Mouse (Mus musculus): ENCODE data around the gene Gm10721. TPM values are rescaled to one million over a fixed set of nuclear protein-coding genes. Genes with fewer than 3 reads are reported as not detected.

The Gm10721 gene
- 2.4 and 8.2 TPM in 2 replicates for polyA plus RNA-seq (2012; ENCODE audit: low replicate concordance)

DNA sequence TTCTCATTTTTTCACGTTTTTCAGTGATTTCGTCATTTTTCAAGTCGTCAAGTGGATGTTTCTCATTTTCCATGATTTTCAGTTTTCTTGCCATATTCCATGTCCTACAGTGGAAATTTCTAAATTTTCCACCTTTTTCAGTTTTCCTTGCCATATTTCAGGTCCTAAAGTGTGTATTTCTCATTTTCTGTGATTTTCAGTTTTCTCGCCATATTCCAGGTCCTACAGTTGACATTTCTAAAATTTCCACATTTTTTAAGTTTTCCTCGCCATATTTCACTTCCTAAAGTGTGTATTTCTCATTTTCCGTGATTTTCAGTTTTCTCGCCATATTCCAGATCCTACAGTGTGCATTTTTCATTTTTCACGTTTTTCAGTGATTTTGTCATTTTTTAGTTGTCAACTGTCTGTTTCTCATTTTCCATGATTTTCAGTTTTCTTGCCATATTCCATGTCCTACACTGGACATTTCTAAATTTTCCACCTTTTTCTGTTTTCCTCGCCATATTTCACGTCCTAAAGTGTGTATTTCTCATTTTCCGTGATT lies at the start of gene Gm10721:
TSS of gene Gm10721 (plus strand) at position 408 of the 547 bp plus-strand sequence.

DNA sequence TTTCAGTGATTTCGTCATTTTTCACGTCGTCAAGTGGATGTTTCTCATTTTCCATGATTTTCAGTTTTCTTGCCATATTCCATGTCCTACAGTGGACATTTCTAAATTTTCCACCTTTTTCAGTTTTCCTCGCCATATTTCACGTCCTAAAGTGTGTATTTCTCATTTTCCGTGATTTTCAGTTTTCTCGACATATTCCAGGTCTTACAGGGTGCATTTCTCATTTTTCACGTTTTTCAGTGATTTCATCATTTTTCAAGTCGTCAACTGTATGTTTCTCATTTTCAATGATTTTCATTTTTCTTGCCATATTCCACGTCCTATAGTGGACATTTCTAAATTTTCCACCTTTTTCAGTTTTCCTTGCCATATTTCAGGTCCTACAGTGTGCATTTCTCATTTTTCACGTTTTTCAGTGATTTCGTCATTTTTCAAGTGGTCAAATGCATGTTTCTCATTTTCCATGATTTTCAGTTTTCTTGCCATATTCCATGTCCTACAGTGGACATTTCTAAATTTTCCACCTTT lies 12.4 kb upstream of the Gm10721 start, which contains the start of gene Gm10722:
TSS of gene Gm10722 (plus strand) at position 478 of the 528 bp plus-strand sequence.

DNA sequence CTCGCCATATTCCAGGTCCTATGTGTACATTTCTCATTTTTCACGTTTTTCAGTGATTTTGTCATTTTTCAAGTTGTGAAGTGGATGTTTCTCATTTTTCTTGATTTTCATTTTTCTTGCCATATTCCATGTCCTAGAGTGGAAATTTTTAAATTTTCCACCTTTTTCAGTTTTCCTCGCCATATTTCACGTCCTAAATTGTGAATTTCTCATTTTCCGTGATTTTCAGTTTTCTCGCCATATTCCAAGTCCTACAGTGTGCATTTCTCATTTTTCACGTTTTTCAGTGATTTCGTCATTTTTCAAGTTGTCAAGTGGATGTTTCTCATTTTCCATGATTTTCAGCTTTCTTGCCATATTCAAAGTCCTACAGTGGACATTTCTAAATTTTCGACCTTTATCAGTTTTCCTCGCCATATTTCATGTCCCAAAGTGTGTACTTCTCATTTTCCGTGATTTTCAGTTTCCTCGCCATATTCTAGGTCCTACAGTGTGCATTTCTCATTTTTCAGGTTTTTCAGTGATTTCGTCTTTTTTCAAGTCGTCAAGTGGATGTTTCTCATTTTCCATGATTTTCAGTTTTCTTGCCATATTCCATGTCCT lies 10.0 kb upstream of the Gm10721 start, which contains the start of gene Gm11168:
TSS of gene Gm11168 (plus strand) at position 553 of the 603 bp plus-strand sequence.

DNA sequence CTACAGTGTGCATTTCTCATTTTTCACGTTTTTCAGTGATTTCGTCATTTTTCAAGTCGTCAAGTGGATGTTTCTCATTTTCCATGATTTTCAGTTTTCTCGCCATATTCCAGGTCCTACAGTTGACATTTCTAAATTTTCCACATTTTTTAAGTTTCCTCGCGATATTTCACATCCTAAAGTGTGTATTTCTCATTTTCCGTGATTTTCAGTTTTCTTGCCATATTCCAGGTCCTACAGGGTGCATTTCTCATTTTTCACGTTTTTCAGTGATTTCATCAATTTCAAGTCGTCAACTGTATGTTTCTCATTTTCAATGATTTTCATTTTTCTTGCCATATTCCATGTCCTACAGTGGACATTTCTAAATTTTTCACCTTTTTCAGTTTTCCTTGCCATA lies 2.4 kb downstream of the Gm10721 start, which contains the start of gene Gm10720:
TSS of gene Gm10720 (plus strand) at position 301 of the 400 bp plus-strand sequence.

DNA sequence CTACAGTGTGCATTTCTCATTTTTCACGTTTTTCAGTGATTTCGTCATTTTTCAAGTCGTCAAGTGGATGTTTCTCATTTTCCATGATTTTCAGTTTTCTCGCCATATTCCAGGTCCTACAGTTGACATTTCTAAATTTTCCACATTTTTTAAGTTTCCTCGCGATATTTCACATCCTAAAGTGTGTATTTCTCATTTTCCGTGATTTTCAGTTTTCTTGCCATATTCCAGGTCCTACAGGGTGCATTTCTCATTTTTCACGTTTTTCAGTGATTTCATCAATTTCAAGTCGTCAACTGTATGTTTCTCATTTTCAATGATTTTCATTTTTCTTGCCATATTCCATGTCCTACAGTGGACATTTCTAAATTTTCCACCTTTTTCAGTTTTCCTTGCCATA lies 4.2 kb downstream of the Gm10721 start, which contains the start of gene Gm10719:
TSS of gene Gm10719 (plus strand) at position 301 of the 400 bp plus-strand sequence.

DNA sequence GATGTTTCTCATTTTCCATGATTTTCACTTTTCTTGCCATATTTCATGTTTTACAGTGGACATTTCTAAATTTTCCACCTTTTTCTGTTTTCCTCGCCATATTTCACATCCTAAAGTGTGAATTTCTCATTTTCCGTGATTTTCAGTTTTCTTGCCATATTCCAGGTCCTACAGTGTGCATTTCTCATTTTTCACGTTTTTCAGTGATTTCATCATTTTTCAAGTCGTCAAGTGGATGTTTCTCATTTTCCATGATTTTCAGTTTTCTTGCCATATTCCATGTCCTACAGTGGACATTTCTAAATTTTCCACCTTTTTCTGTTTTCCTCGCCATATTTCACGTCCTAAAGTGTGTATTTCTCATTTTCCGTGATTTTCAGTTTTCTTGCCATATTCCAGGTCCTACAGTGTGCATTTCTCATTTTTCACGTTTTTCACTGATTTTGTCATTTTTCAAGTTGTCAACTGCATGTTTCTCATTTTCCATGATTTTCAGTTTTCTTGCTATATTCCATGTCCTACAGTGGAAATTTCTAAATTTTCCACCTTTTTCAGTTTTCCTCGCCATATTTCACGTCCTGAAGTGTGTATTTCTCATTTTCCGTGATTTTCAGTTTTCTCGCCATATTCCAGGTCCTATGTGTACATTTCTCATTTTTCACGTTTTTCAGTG lies 10.5 kb downstream of the Gm10721 start, which contains the start of gene Gm10718:
TSS of gene Gm10718 (plus strand) at position 236 of the 673 bp plus-strand sequence.

DNA sequence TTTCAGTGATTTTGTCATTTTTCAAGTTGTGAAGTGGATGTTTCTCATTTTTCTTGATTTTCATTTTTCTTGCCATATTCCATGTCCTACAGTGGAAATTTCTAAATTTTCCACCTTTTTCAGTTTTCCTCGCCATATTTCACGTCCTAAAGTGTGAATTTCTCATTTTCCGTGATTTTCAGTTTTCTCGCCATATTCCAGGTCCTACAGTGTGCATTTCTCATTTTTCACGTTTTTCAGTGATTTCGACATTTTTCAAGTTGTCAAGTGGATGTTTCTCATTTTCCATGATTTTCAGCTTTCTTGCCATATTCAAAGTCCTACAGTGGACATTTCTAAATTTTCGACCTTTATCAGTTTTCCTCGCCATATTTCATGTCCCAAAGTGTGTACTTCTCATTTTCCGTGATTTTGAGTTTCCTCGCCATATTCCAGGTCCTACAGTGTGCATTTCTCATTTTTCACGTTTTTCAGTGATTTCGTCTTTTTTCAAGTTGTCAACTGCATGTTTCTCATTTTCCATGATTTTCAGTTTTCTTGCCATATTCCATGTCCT lies 12.1 kb downstream of the Gm10721 start, which contains the start of gene Gm10717:
TSS of gene Gm10717 (plus strand) at position 506 of the 556 bp plus-strand sequence.

DNA sequence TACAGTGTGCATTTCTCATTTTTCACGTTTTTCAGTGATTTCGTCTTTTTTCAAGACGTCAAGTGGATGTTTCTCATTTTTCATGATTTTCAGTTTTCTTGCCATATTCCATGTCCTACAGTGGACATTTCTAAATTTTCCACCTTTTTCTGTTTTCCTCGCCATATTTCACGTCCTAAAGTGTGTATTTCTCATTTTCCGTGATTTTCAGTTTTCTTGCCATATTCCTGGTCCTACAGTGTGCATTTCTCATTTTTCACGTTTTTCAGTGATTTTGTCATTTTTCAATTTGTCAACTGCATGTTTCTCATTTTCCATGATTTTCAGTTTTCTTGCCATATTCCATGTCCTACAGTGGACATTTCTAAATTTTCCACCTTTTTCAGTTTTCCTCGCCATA lies 21.4 kb downstream of the Gm10721 start, which contains the start of gene Gm17535:
TSS of gene Gm17535 (plus strand) at position 301 of the 400 bp plus-strand sequence.

DNA sequence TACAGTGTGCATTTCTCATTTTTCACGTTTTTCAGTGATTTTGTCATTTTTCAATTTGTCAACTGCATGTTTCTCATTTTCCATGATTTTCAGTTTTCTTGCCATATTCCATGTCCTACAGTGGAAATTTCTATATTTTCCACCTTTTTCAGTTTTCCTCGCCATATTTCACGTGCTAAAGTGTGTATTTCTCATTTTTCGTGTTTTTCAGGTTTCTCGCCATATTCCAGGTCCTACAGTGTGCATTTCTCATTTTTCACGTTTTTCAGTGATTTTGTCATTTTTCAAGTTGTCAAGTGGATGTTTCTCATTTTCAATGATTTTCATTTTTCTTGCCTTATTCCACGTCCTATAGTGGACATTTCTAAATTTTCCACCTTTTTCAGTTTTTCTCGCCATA lies 23.6 kb downstream of the Gm10721 start, which contains the start of gene Gm10715:
TSS of gene Gm10715 (plus strand) at position 301 of the 400 bp plus-strand sequence.

Other genes with a start within 250 kb of the Gm10721 start
- 0.35 and 0.57 TPM in 2 replicates for gene Gm10722, start 12.2 kb upstream of the Gm10721 start, polyA plus RNA-seq (2012; ENCODE audit: low replicate concordance)
- gene Gm11168, start 9.8 kb upstream of the Gm10721 start, polyA plus RNA-seq (2012; ENCODE audit: low replicate concordance), result 0.77 and 2.8 TPM in 2 replicates
- not detected in 2 replicates for gene Gm10720, start 2.5 kb downstream of the Gm10721 start, polyA plus RNA-seq (2012; ENCODE audit: low replicate concordance)
- gene Gm10719, start 4.3 kb downstream of the Gm10721 start, polyA plus RNA-seq (2012; ENCODE audit: low replicate concordance), result 7.0 and 23.7 TPM in 2 replicates
- gene Gm10718, start 10.4 kb downstream of the Gm10721 start, polyA plus RNA-seq (2012; ENCODE audit: low replicate concordance), result 19.1 and 42.8 TPM in 2 replicates
- gene Gm10717, start 12.3 kb downstream of the Gm10721 start, polyA plus RNA-seq (2012; ENCODE audit: low replicate concordance), result 1.6 and 6.3 TPM in 2 replicates
- gene Gm17535, start 21.5 kb downstream of the Gm10721 start, polyA plus RNA-seq (2012; ENCODE audit: low replicate concordance), result 0.52 and 0.57 TPM in 2 replicates
- 0.29 TPM in 1 of 2 replicates, not detected in the other for gene Gm10715, start 23.7 kb downstream of the Gm10721 start, polyA plus RNA-seq (2012; ENCODE audit: low replicate concordance)

All from leukemia stem cell, adult 10-12 weeks (primary cell).